Mouse (Mus musculus) spleen, adult 2 months (tissue): ENCODE measurements around the gene Ggps1. TPM values are rescaled to one million over a fixed set of nuclear protein-coding genes. Genes with fewer than 3 reads are reported as not detected.

Experiments
- DNase-seq, 2 experiments: peaks; one replicate each; pipeline versions ENCODE4 v3.0.0 to v3.0.0-alpha.2; 2012 to 2021; ENCODE audit warnings: low spot score in 2 of 2, low read depth in 1 of 2
- H3K27ac ChIP-seq: fragments of 200-500 bp; 2 replicates; pipeline ENCODE4 v1.5.1; 2012; ENCODE audit warnings: low read length, inconsistent platforms; ENCODE audit not compliant: insufficient read depth
- H3K27me3 ChIP-seq: fragments of 200-500 bp; 2 replicates; pipeline ENCODE4 v1.6.1; 2012; ENCODE audit warnings: mild to moderate bottlenecking, moderate library complexity, low read length, inconsistent platforms; ENCODE audit not compliant: control insufficient read depth, insufficient read depth
- H3K36me3 ChIP-seq: fragments of 200-500 bp; 2 replicates; pipeline ENCODE4 v1.6.1; 2012; ENCODE audit warnings: mild to moderate bottlenecking, low read length, inconsistent platforms; ENCODE audit not compliant: control insufficient read depth, insufficient read depth
- H3K4me1 ChIP-seq: fragments of 200-500 bp; 2 replicates; pipeline ENCODE4 v1.6.1; 2011; ENCODE audit warnings: inconsistent platforms; ENCODE audit not compliant: control insufficient read depth, insufficient read depth, insufficient read length
- H3K4me3 ChIP-seq: fragments of 200-500 bp; 2 replicates; pipeline ENCODE4 v1.5.1; 2011; ENCODE audit warnings: mild to moderate bottlenecking, inconsistent platforms; ENCODE audit not compliant: insufficient read depth, insufficient read length; ENCODE audit errors: extremely low read depth
- CTCF ChIP-seq: fragments of 200-500 bp; IDR thresholded peaks from 2 replicates; pipeline ENCODE4 v1.5.1; 2011; ENCODE audit warnings: mild to moderate bottlenecking, inconsistent platforms; ENCODE audit not compliant: insufficient read depth, insufficient read length, insufficient replicate concordance; ENCODE audit errors: extremely low read depth
- POLR2A ChIP-seq: fragments of 200-500 bp; IDR thresholded peaks from 2 replicates; pipeline ENCODE4 v1.6.1; 2011; ENCODE audit warnings: low read depth, low read length, inconsistent platforms
- WGBS: fragments of 180-500 bp; shearing (Covaris S2); methylation state at CpG from one replicate; pipeline ENCODE4 v1.1.7; 2018; 5-methylcytosine and 5-hydroxymethylcytosine counted together
- polyA plus RNA-seq: library from polyadenylated mRNA; depleted of rRNA; stranded (reverse); fragments of >200 nt; gene quantifications from 2 replicates; pipeline ENCODE4 v1.2.3, GENCODE M21; 2012; rRNA removed

Gene Ggps1
- polyA plus RNA-seq = 6.4 and 8.4 TPM in 2 replicates

GRCm38 (mm10) chr13:14063013-14063941, at the start of gene Ggps1, which contains the start of gene Arid4b:
Gene Ggps1, minus strand, starts transcription at chr13:14063488.
Gene Arid4b, plus strand, starts transcription at chr13:14063232.
- under 1% methylated on average over 64 of the region's 64 CpGs for WGBS

GRCm38 (mm10) chr13:14111146-14111545, 47.9 kb upstream of the Ggps1 start:
- 58% methylated on average over 1 of the region's 1 CpGs for WGBS

More at GRCm38 (mm10) chr13:14063013-14063941, at the start of gene Ggps1, which contains the start of gene Arid4b:
- Histone ChIP-seq H3K4me3 (peak within 1 kb of the TSS; percentile 98), H3K4me1 (peaks cover 2% of the 10 kb centered on the region), H3K27ac (peak within 1 kb of the TSS; percentile 97), H3K27me3 (no peaks in the 10 kb centered on the region), H3K36me3 (0 out of 2 replicates have a peak, but pooled peaks cover 1% of the 10 kb centered on the region)
- TF ChIP-seq POLR2A (peak; percentile 87), CTCF (no peak)
- DNase-seq = peak; percentile 94 to 99

GRCm38 (mm10) chr13:14110154-14110873, 47.0 kb upstream of the Ggps1 start:
- 0 out of 2 replicates have a peak, but pooled peaks cover 2% of the 10 kb centered on the region for H3K4me1 ChIP-seq
- no peak overlapping the region for H3K4me3 ChIP-seq
- DNase-seq = no peak
- 90% methylated on average over 2 of the region's 2 CpGs for WGBS
- no peaks in the 10 kb centered on the region for H3K36me3 ChIP-seq
- no peak overlapping the region for H3K27ac ChIP-seq
- TF ChIP-seq POLR2A (no peak), CTCF (no peak)
- H3K27me3 ChIP-seq = no peaks in the 10 kb centered on the region

More at GRCm38 (mm10) chr13:14111146-14111545, 47.9 kb upstream of the Ggps1 start:
- no peak for TF ChIP-seq POLR2A
- no peak for TF ChIP-seq CTCF
- Histone ChIP-seq H3K27ac (no peak overlapping the region), H3K4me1 (0 out of 2 replicates have a peak, but pooled peaks cover 2% of the 10 kb centered on the region), H3K4me3 (no peak overlapping the region), H3K27me3 (no peaks in the 10 kb centered on the region), H3K36me3 (no peaks in the 10 kb centered on the region)
- no peak for DNase-seq

GRCm38 (mm10) chr13:14103026-14103425, 39.7 kb upstream of the Ggps1 start:
- Histone ChIP-seq H3K4me3 (no peak overlapping the region), H3K4me1 (no peaks in the 10 kb centered on the region), H3K36me3 (no peaks in the 10 kb centered on the region), H3K27ac (no peak overlapping the region), H3K27me3 (no peaks in the 10 kb centered on the region)
- WGBS = 87% methylated on average over 1 of the region's 1 CpGs
- DNase-seq = no peak
- TF ChIP-seq POLR2A = no peak
- no peak for TF ChIP-seq CTCF

- Histone ChIP-seq H3K27ac (no peak overlapping the region), H3K4me3 (no peak overlapping the region), H3K27me3 (no peaks in the 10 kb centered on the region), H3K4me1 (peaks cover 2% of the 10 kb centered on the region; the same call in 1 of the 2 replicates), H3K36me3 (no peaks in the 10 kb centered on the region)
- TF ChIP-seq POLR2A (no peak), CTCF (no peak)
- 92% methylated on average over 1 of the region's 1 CpGs for WGBS
- no peak for DNase-seq
These were observed 25.4 kb upstream of the Ggps1 start for GRCm38 (mm10) chr13:14088669-14089068.

GRCm38 (mm10) chr13:14075326-14075725, 12.0 kb upstream of the Ggps1 start:
- Histone ChIP-seq H3K27ac (no peak overlapping the region), H3K4me1 (no peaks in the 10 kb centered on the region), H3K36me3 (no peaks in the 10 kb centered on the region), H3K4me3 (no peak overlapping the region), H3K27me3 (no peaks in the 10 kb centered on the region)
- WGBS = 81% methylated on average over 1 of the region's 1 CpGs
- DNase-seq = no peak
- TF ChIP-seq CTCF (no peak), POLR2A (no peak)
